Mouse (Mus musculus): ENCODE data around the gene Olfr972. TPM values are rescaled to one million over a fixed set of nuclear protein-coding genes. Genes with fewer than 3 reads are reported as not detected.
"Not testable (repeated sequence)": the region's sequence is repeated elsewhere in the genome, so short reads cannot be mapped to it uniquely, and the experiment has no call there.

Gene Olfr972
- polyA plus RNA-seq (2014; fragmentation: Nextera tagmentation; extraction: Ambion mirVana) = not detected in 2 replicates

GRCm38 (mm10) chr9:39866122-39866521 lies at the start of gene Olfr972:
Gene Olfr972, plus strand, starts transcription at chr9:39866422.
- no peaks in the 10 kb centered on the region for H3K27me3 ChIP-seq (ENCODE audit: control insufficient read depth, insufficient read depth, low read length)
- H3K4me3 ChIP-seq (ENCODE audit: low read length) = no peak within 1 kb of the TSS
- no peaks in the 10 kb centered on the region; the same call in 1 of the 2 replicates for H3K9me3 ChIP-seq (ENCODE audit: control insufficient read depth, low read length)
- no peaks in the 10 kb centered on the region for H3K36me3 ChIP-seq (ENCODE audit: control insufficient read depth, insufficient read depth, low read length)
- ATAC-seq (ENCODE audit: low FRiP score, low TSS enrichment) = no peak
- 74% methylated on average over 2 of the region's 2 CpGs for WGBS
- no peak within 1 kb of the TSS for H3K4me2 ChIP-seq (replicated peaks; ENCODE audit: low read depth, low read length)
- no peak within 1 kb of the TSS for H3K27ac ChIP-seq (ENCODE audit: low read depth, low read length)
- H3K9ac ChIP-seq (ENCODE audit: low read depth, low read length) = no peak within 1 kb of the TSS
- H3K4me1 ChIP-seq (ENCODE audit: control insufficient read depth, insufficient read depth, low read length) = no peaks in the 10 kb centered on the region

GRCm38 (mm10) chr9:39836576-39836975 lies 29.6 kb upstream of the Olfr972 start, which contains the start of gene Olfr971:
Gene Olfr971, plus strand, starts transcription at chr9:39836876.
- not testable (repeated sequence) for H3K36me3 ChIP-seq (ENCODE audit: control insufficient read depth, insufficient read depth, low read length); H3K4me2 ChIP-seq (replicated peaks; ENCODE audit: low read depth, low read length); H3K9ac ChIP-seq (ENCODE audit: low read depth, low read length); ATAC-seq (ENCODE audit: low FRiP score, low TSS enrichment); H3K4me3 ChIP-seq (ENCODE audit: low read length); H3K9me3 ChIP-seq (ENCODE audit: control insufficient read depth, low read length); H3K4me1 ChIP-seq (ENCODE audit: control insufficient read depth, insufficient read depth, low read length); H3K27ac ChIP-seq (ENCODE audit: low read depth, low read length); H3K27me3 ChIP-seq (ENCODE audit: control insufficient read depth, insufficient read depth, low read length)
- 76% methylated on average over 1 of the region's 2 CpGs for WGBS

GRCm38 (mm10) chr9:39871986-39872385 lies 5.8 kb downstream of the Olfr972 start:
- not testable (repeated sequence) for H3K36me3 ChIP-seq (ENCODE audit: control insufficient read depth, insufficient read depth, low read length)

GRCm38 (mm10) chr9:39877541-39878396 lies 11.5 kb downstream of the Olfr972 start:
- not testable (repeated sequence) for H3K4me1 ChIP-seq (ENCODE audit: control insufficient read depth, insufficient read depth, low read length); H3K27me3 ChIP-seq (ENCODE audit: control insufficient read depth, insufficient read depth, low read length); H3K4me2 ChIP-seq (replicated peaks; ENCODE audit: low read depth, low read length); H3K4me3 ChIP-seq (ENCODE audit: low read length); H3K9ac ChIP-seq (ENCODE audit: low read depth, low read length); H3K9me3 ChIP-seq (ENCODE audit: control insufficient read depth, low read length); H3K27ac ChIP-seq (ENCODE audit: low read depth, low read length); H3K36me3 ChIP-seq (ENCODE audit: control insufficient read depth, insufficient read depth, low read length); ATAC-seq (ENCODE audit: low FRiP score, low TSS enrichment)
- no CpG with 5 or more reads among the region's 4 CpGs for WGBS

More at GRCm38 (mm10) chr9:39871986-39872385, 5.8 kb downstream of the Olfr972 start:
- H3K9me3 ChIP-seq (ENCODE audit: control insufficient read depth, low read length); H3K27ac ChIP-seq (ENCODE audit: low read depth, low read length); H3K4me1 ChIP-seq (ENCODE audit: control insufficient read depth, insufficient read depth, low read length); H3K27me3 ChIP-seq (ENCODE audit: control insufficient read depth, insufficient read depth, low read length); H3K9ac ChIP-seq (ENCODE audit: low read depth, low read length); ATAC-seq (ENCODE audit: low FRiP score, low TSS enrichment); H3K4me3 ChIP-seq (ENCODE audit: low read length); H3K4me2 ChIP-seq (replicated peaks; ENCODE audit: low read depth, low read length): not testable (repeated sequence)
- WGBS = 95% methylated on average over 1 of the region's 1 CpGs

- WGBS = 85% methylated on average over 6 of the region's 6 CpGs
- H3K27ac ChIP-seq (ENCODE audit: low read depth, low read length) = no peak overlapping the region
- H3K4me3 ChIP-seq (ENCODE audit: low read length) = no peak overlapping the region
- no peak for ATAC-seq (ENCODE audit: low FRiP score, low TSS enrichment)
- H3K9me3 ChIP-seq (ENCODE audit: control insufficient read depth, low read length) = no peaks in the 10 kb centered on the region
- no peaks in the 10 kb centered on the region for H3K27me3 ChIP-seq (ENCODE audit: control insufficient read depth, insufficient read depth, low read length)
- H3K4me2 ChIP-seq (replicated peaks; ENCODE audit: low read depth, low read length) = no peak overlapping the region
- H3K9ac ChIP-seq (ENCODE audit: low read depth, low read length) = no peak overlapping the region
- H3K36me3 ChIP-seq (ENCODE audit: control insufficient read depth, insufficient read depth, low read length) = no peaks in the 10 kb centered on the region
- H3K4me1 ChIP-seq (ENCODE audit: control insufficient read depth, insufficient read depth, low read length) = no peaks in the 10 kb centered on the region
These were observed 38.9 kb downstream of the Olfr972 start for GRCm38 (mm10) chr9:39905106-39905505.

GRCm38 (mm10) chr9:39907036-39907435 lies 40.8 kb downstream of the Olfr972 start, which contains the start of gene Olfr229:
Gene Olfr229, plus strand, starts transcription at chr9:39907336.
- Histone ChIP-seq H3K4me2 (replicated peaks; ENCODE audit: low read depth, low read length) (no peak within 1 kb of the TSS), H3K9me3 (ENCODE audit: control insufficient read depth, low read length) (no peaks in the 10 kb centered on the region), H3K4me1 (ENCODE audit: control insufficient read depth, insufficient read depth, low read length) (no peaks in the 10 kb centered on the region), H3K9ac (ENCODE audit: low read depth, low read length) (no peak within 1 kb of the TSS), H3K27ac (ENCODE audit: low read depth, low read length) (no peak within 1 kb of the TSS), H3K27me3 (ENCODE audit: control insufficient read depth, insufficient read depth, low read length) (no peaks in the 10 kb centered on the region), H3K36me3 (ENCODE audit: control insufficient read depth, insufficient read depth, low read length) (no peaks in the 10 kb centered on the region), H3K4me3 (ENCODE audit: low read length) (no peak within 1 kb of the TSS)
- no peak for ATAC-seq (ENCODE audit: low FRiP score, low TSS enrichment)
- 68% methylated on average over 2 of the region's 2 CpGs for WGBS

- H3K36me3 ChIP-seq (ENCODE audit: control insufficient read depth, insufficient read depth, low read length) = no peaks in the 10 kb centered on the region
- H3K4me2 ChIP-seq (replicated peaks; ENCODE audit: low read depth, low read length) = no peak overlapping the region
- H3K9ac ChIP-seq (ENCODE audit: low read depth, low read length) = no peak overlapping the region
- no peaks in the 10 kb centered on the region for H3K9me3 ChIP-seq (ENCODE audit: control insufficient read depth, low read length)
- H3K27ac ChIP-seq (ENCODE audit: low read depth, low read length) = no peak overlapping the region
- WGBS = 86% methylated on average over 3 of the region's 3 CpGs
- no peaks in the 10 kb centered on the region for H3K4me1 ChIP-seq (ENCODE audit: control insufficient read depth, insufficient read depth, low read length)
- no peak overlapping the region for H3K4me3 ChIP-seq (ENCODE audit: low read length)
- H3K27me3 ChIP-seq (ENCODE audit: control insufficient read depth, insufficient read depth, low read length) = no peaks in the 10 kb centered on the region
- no peak for ATAC-seq (ENCODE audit: low FRiP score, low TSS enrichment)
These were observed 43.7 kb downstream of the Olfr972 start for GRCm38 (mm10) chr9:39909939-39910338.

Other genes with a start within 250 kb of the Olfr972 start
- gene Olfr960, start 245.0 kb upstream of the Olfr972 start, polyA plus RNA-seq (2014; fragmentation: Nextera tagmentation; extraction: Ambion mirVana) = 0.19 TPM in 1 of 2 replicates, not detected in the other
- gene Olfr961, start 221.3 kb upstream of the Olfr972 start, polyA plus RNA-seq (2014; fragmentation: Nextera tagmentation; extraction: Ambion mirVana) = not detected in 2 replicates
- gene Olfr963, start 199.2 kb upstream of the Olfr972 start, polyA plus RNA-seq (2014; fragmentation: Nextera tagmentation; extraction: Ambion mirVana) = not detected in 2 replicates
- not detected in 2 replicates for gene Olfr149, start 159.3 kb upstream of the Olfr972 start, polyA plus RNA-seq (2014; fragmentation: Nextera tagmentation; extraction: Ambion mirVana)
- gene Olfr965, start 155.1 kb upstream of the Olfr972 start, polyA plus RNA-seq (2014; fragmentation: Nextera tagmentation; extraction: Ambion mirVana) = not detected in 2 replicates
- gene Olfr150, start 135.4 kb upstream of the Olfr972 start, polyA plus RNA-seq (2014; fragmentation: Nextera tagmentation; extraction: Ambion mirVana) = not detected in 2 replicates
- not detected in 2 replicates for gene Olfr967, start 120.2 kb upstream of the Olfr972 start, polyA plus RNA-seq (2014; fragmentation: Nextera tagmentation; extraction: Ambion mirVana)
- not detected in 2 replicates for gene Olfr968, start 83.2 kb upstream of the Olfr972 start, polyA plus RNA-seq (2014; fragmentation: Nextera tagmentation; extraction: Ambion mirVana)
- not detected in 2 replicates for gene Olfr969, start 75.5 kb upstream of the Olfr972 start, polyA plus RNA-seq (2014; fragmentation: Nextera tagmentation; extraction: Ambion mirVana)
- gene Olfr970, start 57.6 kb upstream of the Olfr972 start, polyA plus RNA-seq (2014; fragmentation: Nextera tagmentation; extraction: Ambion mirVana) = not detected in 2 replicates
- gene Olfr971, start 29.5 kb upstream of the Olfr972 start, polyA plus RNA-seq (2014; fragmentation: Nextera tagmentation; extraction: Ambion mirVana) = not detected in 2 replicates
- not detected in 2 replicates for gene Olfr229, start 40.9 kb downstream of the Olfr972 start, polyA plus RNA-seq (2014; fragmentation: Nextera tagmentation; extraction: Ambion mirVana)
- gene Olfr974, start 71.1 kb downstream of the Olfr972 start, polyA plus RNA-seq (2014; fragmentation: Nextera tagmentation; extraction: Ambion mirVana) = not detected in 2 replicates
- 0.07 TPM in 1 of 2 replicates, not detected in the other for gene Olfr975, start 85.6 kb downstream of the Olfr972 start, polyA plus RNA-seq (2014; fragmentation: Nextera tagmentation; extraction: Ambion mirVana)
- gene Olfr976, start 94.7 kb downstream of the Olfr972 start, polyA plus RNA-seq (2014; fragmentation: Nextera tagmentation; extraction: Ambion mirVana) = not detected in 2 replicates
- gene Olfr978, start 125.7 kb downstream of the Olfr972 start, polyA plus RNA-seq (2014; fragmentation: Nextera tagmentation; extraction: Ambion mirVana) = not detected in 2 replicates
- gene Olfr979, start 137.0 kb downstream of the Olfr972 start, polyA plus RNA-seq (2014; fragmentation: Nextera tagmentation; extraction: Ambion mirVana) = not detected in 2 replicates
- not detected in 2 replicates for gene Olfr980, start 143.2 kb downstream of the Olfr972 start, polyA plus RNA-seq (2014; fragmentation: Nextera tagmentation; extraction: Ambion mirVana)
- not detected in 2 replicates for gene Olfr981, start 155.0 kb downstream of the Olfr972 start, polyA plus RNA-seq (2014; fragmentation: Nextera tagmentation; extraction: Ambion mirVana)
- not detected in 2 replicates for gene Olfr982, start 207.4 kb downstream of the Olfr972 start, polyA plus RNA-seq (2014; fragmentation: Nextera tagmentation; extraction: Ambion mirVana)
- gene Olfr983, start 227.2 kb downstream of the Olfr972 start, polyA plus RNA-seq (2014; fragmentation: Nextera tagmentation; extraction: Ambion mirVana) = not detected in 2 replicates
- not detected in 2 replicates for gene Olfr984, start 247.8 kb downstream of the Olfr972 start, polyA plus RNA-seq (2014; fragmentation: Nextera tagmentation; extraction: Ambion mirVana)

All from kidney, embryonic 14.5 days (tissue).